Mouse (Mus musculus) lung, adult 2 months (tissue): Measurements from ENCODE around the gene Scn8a. TPM values are rescaled to one million over a fixed set of nuclear protein-coding genes. Genes with fewer than 3 reads are reported as not detected.

ENCODE experiments used
- DNase-seq: peaks from one replicate; pipeline ENCODE4 v3.0.0; 2022
- H3K4me1 ChIP-seq: fragments of 200-500 bp; 2 replicates; pipeline ENCODE4 v1.6.1; 2011; ENCODE audit warnings: low read length; ENCODE audit not compliant: control insufficient read depth, insufficient read depth
- H3K4me3 ChIP-seq: fragments of 200-500 bp; replicated peaks from 2 replicates; pipeline ENCODE3; 2011; ENCODE audit warnings: low read depth, mild to moderate bottlenecking, control low read depth, low read length; ENCODE audit errors: extremely low read depth
- CTCF ChIP-seq: fragments of 200-500 bp; IDR thresholded peaks from 2 replicates; pipeline ENCODE4 v1.5.1; 2011; ENCODE audit warnings: mild to moderate bottlenecking, low read length, control low read depth; ENCODE audit not compliant: insufficient read depth
- POLR2A ChIP-seq: fragments of 200-500 bp; IDR thresholded peaks from 2 replicates; pipeline ENCODE4 v1.6.1; 2011; ENCODE audit warnings: low read depth, mild to moderate bottlenecking, control low read depth, low read length, borderline replicate concordance; ENCODE audit errors: extremely low read depth
- WGBS: fragments of 180-500 bp; shearing (Covaris S2); methylation state at CpG from one replicate; pipeline ENCODE4 v1.1.7; 2018; 5-methylcytosine and 5-hydroxymethylcytosine counted together
- polyA plus RNA-seq: library from polyadenylated mRNA; depleted of rRNA; stranded (reverse); fragments of >200 nt; gene quantifications from 2 replicates; pipeline ENCODE4 v1.2.3, GENCODE M21; 2012

The Scn8a gene
- polyA plus RNA-seq, 1 experiment: 0.27 TPM

DNA sequence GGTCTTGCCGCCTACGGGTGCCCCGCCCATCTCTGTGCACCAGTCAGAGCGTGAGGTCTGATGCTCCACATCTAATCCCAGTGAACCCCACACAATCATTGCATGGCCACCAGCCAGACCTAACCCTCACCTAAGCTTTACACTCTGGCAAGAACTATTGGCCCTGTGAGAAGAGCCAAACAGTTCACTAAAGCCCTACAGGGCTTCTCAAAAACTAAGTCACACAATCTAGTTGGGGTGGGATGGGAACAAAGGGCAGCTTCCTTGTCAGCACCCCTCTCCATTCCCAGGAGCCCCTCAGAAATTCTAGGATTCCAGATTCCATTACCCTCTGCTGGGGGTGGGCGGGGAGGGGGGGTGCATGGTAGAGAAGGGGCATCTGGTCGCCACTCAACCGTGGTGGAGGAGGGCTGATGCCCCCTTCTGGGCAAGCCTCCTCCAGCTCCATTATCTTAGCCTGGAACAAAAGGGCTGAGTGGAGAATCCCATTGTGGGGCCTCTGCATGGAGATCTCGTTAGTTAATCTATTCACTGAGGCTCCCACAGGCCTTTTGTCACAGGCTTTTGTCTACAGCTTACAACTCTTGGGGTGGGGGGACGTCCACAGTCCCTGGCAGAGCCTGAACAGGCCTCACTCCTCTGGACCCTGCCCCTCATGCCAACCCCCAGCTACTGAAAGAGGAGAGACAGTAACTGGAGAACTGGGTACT, 190.1 kb downstream of the Scn8a start:
- no peak for DNase-seq
- 64% methylated on average over 9 of the region's 9 CpGs for WGBS
- no peak for TF ChIP-seq CTCF
- TF ChIP-seq POLR2A: no peak
- H3K4me3 ChIP-seq: no peak overlapping the region
- no peaks in the 10 kb centered on the region; the same call in 1 of the 2 replicates for H3K4me1 ChIP-seq

DNA sequence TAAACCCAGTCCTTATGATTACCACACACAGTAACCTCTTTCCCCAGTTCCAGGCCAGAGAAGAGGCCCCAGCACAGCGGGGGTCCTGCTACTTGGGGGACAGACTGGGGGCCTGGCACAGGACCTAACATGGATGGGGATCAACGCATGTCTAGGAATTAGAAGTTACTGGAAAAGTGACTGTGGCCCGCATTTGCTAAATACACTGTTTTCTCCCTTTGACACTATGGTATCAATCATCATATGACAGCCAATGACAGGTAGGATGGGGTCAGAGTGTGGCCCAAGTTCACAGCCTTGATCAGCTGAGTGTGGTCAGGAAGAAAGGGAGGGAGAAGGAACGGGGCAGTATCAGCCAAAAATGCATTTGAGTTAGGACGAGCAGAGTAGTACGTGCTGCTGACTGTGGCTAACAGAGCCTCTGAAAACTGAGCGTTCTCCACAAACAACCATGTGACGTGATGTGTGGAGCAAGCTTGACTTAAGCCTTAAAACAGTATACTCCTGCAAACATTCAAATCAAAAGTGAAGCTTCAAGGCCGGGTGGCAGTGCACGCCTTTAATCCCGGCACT, 190.7 kb downstream of the Scn8a start:
- no peak for TF ChIP-seq CTCF
- no peaks in the 10 kb centered on the region; the same call in 1 of the 2 replicates for H3K4me1 ChIP-seq
- no peak overlapping the region for H3K4me3 ChIP-seq
- WGBS: 78% methylated on average over 11 of the region's 11 CpGs
- no peak for DNase-seq

DNA sequence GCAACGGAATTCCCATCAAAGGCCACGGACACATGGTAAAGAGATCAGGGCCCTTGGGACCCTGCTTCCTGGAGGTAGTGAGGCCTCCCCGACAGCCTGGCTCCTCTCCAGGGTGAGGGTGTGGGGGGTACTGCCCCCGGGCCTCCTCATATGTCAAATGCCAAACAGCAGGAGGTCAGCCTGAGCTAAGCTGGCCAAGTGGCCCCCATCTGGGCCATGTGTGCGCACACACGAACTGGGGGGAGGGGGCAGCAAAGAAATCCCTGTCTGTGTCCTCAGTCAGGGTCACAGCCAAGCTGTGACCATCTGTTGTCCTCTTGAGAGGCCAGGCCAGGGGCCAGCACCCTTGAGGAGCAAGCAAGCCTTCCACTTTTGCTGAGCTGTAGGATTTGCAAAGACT, 195.4 kb downstream of the Scn8a start:
- Histone ChIP-seq H3K4me3 (no peak overlapping the region), H3K4me1 (peaks cover 12% of the 10 kb centered on the region)
- TF ChIP-seq POLR2A (no peak), CTCF (no peak)
- 55% methylated on average over 6 of the region's 6 CpGs for WGBS
- DNase-seq: no peak

DNA sequence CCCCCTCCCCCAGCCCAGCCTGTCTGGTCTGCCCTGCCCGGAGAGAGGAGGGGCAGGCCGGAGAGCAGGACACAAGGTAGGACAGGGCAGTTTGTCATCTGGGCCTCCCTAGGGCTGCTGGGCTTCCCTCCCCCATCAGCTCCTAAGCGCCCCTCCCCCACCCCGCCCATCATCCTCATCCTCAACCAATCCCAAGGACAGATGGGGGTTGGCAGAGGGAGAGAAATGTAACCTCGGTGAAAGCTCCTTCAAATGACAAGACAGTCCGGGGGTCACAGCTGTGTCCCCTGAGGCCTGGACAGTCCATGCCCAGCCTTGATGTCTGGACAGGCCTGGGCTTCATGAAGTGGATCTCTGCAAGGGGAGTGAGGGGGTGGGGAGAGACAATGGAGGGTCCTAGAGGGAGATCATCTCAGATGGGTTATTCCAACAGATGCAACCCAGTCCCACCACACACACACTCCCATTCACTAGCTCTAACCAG, 196.7 kb downstream of the Scn8a start:
- no peak for TF ChIP-seq CTCF
- TF ChIP-seq POLR2A: no peak
- WGBS: 46% methylated on average over 6 of the region's 6 CpGs

DNA sequence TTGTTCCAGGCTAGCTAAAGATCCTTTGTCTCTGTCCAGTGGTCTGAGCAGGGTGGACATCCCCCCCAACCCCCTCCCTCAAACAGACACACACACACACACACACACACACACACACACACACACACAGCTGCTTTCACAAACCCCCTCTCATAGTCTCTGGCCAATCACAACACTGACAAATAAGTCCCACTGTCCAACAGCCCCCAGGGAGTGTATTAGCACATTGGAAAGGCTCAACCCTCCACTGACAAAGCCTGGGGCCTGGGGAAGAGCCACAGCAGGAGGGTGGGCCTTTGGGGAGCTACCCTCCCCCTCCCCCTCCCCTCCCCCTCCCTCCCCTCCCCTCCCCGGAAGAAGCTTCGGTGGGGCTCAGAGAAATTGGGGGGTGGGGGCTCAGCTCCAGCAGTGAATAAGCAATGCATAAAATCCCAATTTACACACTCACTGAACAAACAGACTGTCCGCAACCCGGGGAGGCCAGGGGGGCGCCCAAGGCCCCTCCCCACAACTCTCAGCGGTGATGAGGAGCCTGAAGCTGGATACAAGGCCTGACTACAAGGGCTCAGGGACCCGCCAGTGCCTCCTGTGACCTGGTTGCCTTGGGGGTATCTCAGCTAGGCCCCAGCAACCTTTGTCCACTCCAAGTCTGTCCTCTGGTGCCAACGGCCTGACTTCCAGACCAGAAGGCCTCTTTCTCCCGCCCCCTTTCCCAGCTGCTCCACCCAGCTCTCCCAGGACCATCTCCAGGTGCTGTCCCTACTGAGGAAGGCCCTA, 197.4 kb downstream of the Scn8a start:
- no peak for TF ChIP-seq POLR2A
- no peak for TF ChIP-seq CTCF
- peaks cover 14% of the 10 kb centered on the region for H3K4me1 ChIP-seq
- no peak for DNase-seq
- no peak overlapping the region for H3K4me3 ChIP-seq
- 72% methylated on average over 6 of the region's 9 CpGs for WGBS

More for the DNA sequence above, 196.7 kb downstream of the Scn8a start:
- Histone ChIP-seq H3K4me1 (peaks cover 12% of the 10 kb centered on the region), H3K4me3 (no peak overlapping the region)
- DNase-seq: no peak

DNA sequence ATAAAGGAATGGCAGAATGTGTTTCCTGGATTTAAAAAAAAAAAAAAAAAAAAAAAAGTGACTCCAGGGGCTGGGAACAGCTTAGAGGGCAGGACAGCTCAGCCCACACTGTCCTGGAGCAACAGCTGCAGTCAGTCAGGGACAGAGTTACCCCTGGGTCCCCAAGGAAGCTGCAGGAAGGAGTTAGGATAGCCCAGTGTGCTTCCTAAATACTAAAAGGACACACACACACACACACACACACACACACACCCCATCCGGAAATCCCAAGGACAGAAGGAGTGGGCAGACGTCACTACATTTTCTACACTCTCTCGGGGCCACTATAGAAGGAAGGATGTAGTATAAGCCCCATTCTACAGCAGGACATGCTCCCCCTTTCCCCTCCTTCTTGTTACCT, 198.4 kb downstream of the Scn8a start:
- TF ChIP-seq POLR2A: no peak
- TF ChIP-seq CTCF: no peak
- Histone ChIP-seq H3K4me3 (no peak overlapping the region), H3K4me1 (peaks cover 16% of the 10 kb centered on the region)
- no peak for DNase-seq
- WGBS: 57% methylated on average over 3 of the region's 3 CpGs

DNA sequence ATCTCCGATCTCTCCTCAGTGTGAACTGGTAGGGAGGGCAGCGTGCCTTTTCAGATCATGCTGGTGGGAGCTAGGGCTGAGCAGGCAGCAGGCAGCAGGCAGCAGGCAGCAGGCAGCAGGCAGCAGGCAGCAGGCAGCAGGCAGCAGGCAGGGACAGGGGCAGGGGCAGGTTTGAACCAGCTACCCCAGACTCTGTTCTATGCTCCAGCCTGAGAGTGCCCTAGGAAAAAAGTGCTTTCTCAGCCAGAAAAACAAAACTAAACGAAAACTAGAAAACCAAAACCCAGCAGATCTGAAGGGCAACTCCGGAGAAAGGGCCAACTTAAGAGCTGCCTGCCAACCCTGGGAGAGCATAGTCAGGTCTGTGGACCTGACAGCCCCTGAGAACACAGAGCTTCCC, 199.0 kb downstream of the Scn8a start:
- DNase-seq: no peak
- no peak overlapping the region for H3K4me3 ChIP-seq
- H3K4me1 ChIP-seq: peaks cover 16% of the 10 kb centered on the region
- WGBS: 75% methylated on average over 4 of the region's 4 CpGs
- TF ChIP-seq CTCF (no peak), POLR2A (no peak)

DNA sequence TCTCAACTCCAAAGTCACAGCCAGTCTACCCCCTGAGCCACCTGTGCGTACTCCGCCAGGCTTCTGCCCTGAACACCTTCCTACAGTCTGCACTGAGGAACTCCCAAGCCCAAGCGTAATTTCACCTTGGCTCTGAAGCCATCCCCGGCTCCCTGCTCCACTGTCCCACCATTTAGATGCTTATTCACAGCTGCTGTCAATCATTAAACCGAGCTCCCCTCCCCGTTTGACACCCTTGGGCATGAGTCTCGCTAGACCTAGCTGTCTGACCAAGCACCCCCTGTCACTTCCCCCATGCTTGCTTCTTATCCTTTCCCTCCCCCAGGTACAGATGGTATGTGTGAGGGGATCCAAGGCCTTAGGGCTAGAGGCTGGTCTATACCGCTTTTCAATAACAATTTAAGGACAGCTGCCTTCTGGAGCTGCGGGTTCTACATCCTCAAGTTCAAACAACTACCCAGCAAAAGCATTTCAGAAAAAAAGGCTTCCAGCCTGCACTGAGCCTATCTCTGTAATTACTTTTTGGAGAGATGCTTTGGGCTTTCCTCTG, 200.1 kb downstream of the Scn8a start:
- H3K4me3 ChIP-seq: no peak overlapping the region
- no peak for DNase-seq
- TF ChIP-seq POLR2A (no peak), CTCF (no peak)
- 71% methylated on average over 9 of the region's 9 CpGs for WGBS
- H3K4me1 ChIP-seq: peaks cover 16% of the 10 kb centered on the region

DNA sequence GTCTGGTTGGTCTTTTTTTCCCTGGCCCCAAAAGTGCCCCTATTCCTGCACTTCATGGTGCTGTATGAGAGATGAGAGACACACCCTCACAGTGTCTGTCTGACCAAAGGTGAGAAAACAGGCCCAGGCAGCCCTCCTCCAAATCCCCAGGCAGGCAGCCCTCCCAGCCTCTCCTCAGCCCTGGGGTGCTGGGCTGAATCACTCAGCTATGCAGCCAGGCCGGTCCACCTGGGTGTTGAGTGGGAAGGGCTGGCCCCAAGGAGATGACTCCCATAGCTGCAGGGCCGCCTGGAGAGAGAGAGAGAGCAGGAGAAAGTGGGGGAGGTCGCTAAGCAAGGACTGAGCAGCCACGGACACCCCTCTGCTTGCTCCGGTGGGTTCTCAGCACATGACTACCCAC, 201.1 kb downstream of the Scn8a start:
- H3K4me1 ChIP-seq: peaks cover 13% of the 10 kb centered on the region
- peak; percentile 52 for DNase-seq
- 47% methylated on average over 5 of the region's 5 CpGs for WGBS
- H3K4me3 ChIP-seq: no peak overlapping the region
- TF ChIP-seq POLR2A (no peak), CTCF (no peak)

DNA sequence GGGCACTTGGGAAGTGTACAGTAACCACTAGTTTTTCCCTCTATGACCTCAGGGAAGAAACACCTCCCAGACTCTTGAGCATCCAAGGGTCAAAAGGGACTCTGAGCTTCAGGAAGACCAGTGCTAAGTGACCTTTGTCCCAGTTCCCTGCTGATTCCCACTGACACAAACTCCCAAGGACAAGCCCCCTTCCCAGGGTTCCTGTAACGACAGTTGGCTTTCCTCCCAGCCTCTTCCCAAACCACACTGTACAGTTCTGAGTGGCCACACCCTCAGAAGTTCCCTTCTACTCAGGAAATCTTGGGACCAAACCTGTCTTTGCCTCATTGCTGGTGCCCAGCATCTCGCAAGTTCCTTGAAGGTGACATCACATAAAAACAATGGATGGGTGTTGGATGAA, 203.1 kb downstream of the Scn8a start:
- no peak for DNase-seq
- peaks cover 11% of the 10 kb centered on the region for H3K4me1 ChIP-seq
- no peak overlapping the region for H3K4me3 ChIP-seq
- TF ChIP-seq CTCF (no peak), POLR2A (no peak)
- WGBS: 36% methylated on average over 2 of the region's 2 CpGs
